Mouse (Mus musculus) stomach, embryonic 14.5 days (tissue): ENCODE data around the gene Tmem104. TPM values are rescaled to one million over a fixed set of nuclear protein-coding genes. Genes with fewer than 3 reads are reported as not detected.

Experiments
- ATAC-seq: fragments of 200-750 bp; cut with Nextera tagmentation; 2 replicates; pipeline ENCODE4 v1.8.0; 2017; ENCODE audit warnings: low read depth, moderate TSS enrichment; ENCODE audit not compliant: insufficient number of reproducible peaks, insufficient read depth, low FRiP score
- H3K27ac ChIP-seq: fragments of 300-500 bp; sonication (generic); 2 replicates; pipeline ENCODE4 v1.5.1; 2014; ENCODE audit warnings: mild to moderate bottlenecking, low read length, moderate library complexity, mixed read lengths
- H3K27me3 ChIP-seq: fragments of 300-500 bp; sonication (generic); 2 replicates; pipeline ENCODE4 v1.6.1; 2014; ENCODE audit warnings: low read length, control low read depth, mixed read lengths; ENCODE audit not compliant: control insufficient read depth, insufficient read depth
- H3K36me3 ChIP-seq: fragments of 300-500 bp; sonication (generic); 2 replicates; pipeline ENCODE4 v1.6.1; 2014; ENCODE audit warnings: mild to moderate bottlenecking, control low read depth, low read length, moderate library complexity, mixed read lengths; ENCODE audit not compliant: control insufficient read depth, insufficient read depth
- H3K4me1 ChIP-seq: fragments of 300-500 bp; sonication (generic); 2 replicates; pipeline ENCODE4 v1.6.1; 2014; ENCODE audit warnings: low read length, control low read depth, mixed read lengths; ENCODE audit not compliant: control insufficient read depth, insufficient read depth
- H3K4me2 ChIP-seq: fragments of 300-500 bp; sonication (generic); replicated peaks from 2 replicates; pipeline ENCODE4 v1.6.1; 2014; ENCODE audit warnings: low read depth, low read length, control low read depth
- H3K4me3 ChIP-seq: fragments of 300-500 bp; sonication (generic); 2 replicates; pipeline ENCODE4 v1.5.1; 2014; ENCODE audit warnings: low read depth, low read length, control low read depth
- H3K9ac ChIP-seq: fragments of 300-500 bp; sonication (generic); replicated peaks from 2 replicates; pipeline ENCODE4 v1.6.1; 2014; ENCODE audit warnings: low read depth, mild to moderate bottlenecking, control low read depth, low read length, moderate library complexity, mixed read lengths
- H3K9me3 ChIP-seq: fragments of 300-500 bp; sonication (generic); 2 replicates; pipeline ENCODE4 v1.6.1; 2016; ENCODE audit warnings: low read depth, low read length, control low read depth; ENCODE audit not compliant: control insufficient read depth
- WGBS: fragments of 180-500 bp; shearing (Covaris S2); extraction: QIAGEN DNeasy Blood & Tissue Kit; methylation state at CpG from one replicate; pipeline ENCODE4 v1.1.7; 2014; 5-methylcytosine and 5-hydroxymethylcytosine counted together
- polyA plus RNA-seq: library from polyadenylated mRNA; unstranded; fragments of >200 nt; fragmentation: Nextera tagmentation; extraction: Ambion mirVana; gene quantifications from 2 replicates; pipeline ENCODE4 v1.2.1, GENCODE M21; 2014

The Tmem104 gene
- polyA plus RNA-seq, result 10.5 and 13.2 TPM in 2 replicates

GRCm38 (mm10) chr11:115187224-115187639, at the start of gene Tmem104:
Tmem104 (plus strand) TSS chr11:115187487.
- Histone ChIP-seq H3K4me2 (peak within 1 kb of the TSS; percentile 61), H3K27me3 (no peaks in the 10 kb centered on the region), H3K9me3 (no peaks in the 10 kb centered on the region), H3K9ac (peak within 1 kb of the TSS; percentile 43), H3K4me3 (peak within 1 kb of the TSS; percentile 53), H3K36me3 (no peaks in the 10 kb centered on the region), H3K27ac (peak within 1 kb of the TSS; percentile 58; the same call in 1 of the 2 replicates), H3K4me1 (peaks cover 12% of the 10 kb centered on the region)
- 1% methylated on average over 39 of the region's 39 CpGs for WGBS
- ATAC-seq, result peak; percentile 88

GRCm38 (mm10) chr11:115138597-115139262, 48.6 kb upstream of the Tmem104 start:
- Histone ChIP-seq H3K9me3 (no peaks in the 10 kb centered on the region), H3K4me2 (no peak overlapping the region), H3K4me3 (no peak overlapping the region), H3K9ac (no peak overlapping the region), H3K36me3 (no peaks in the 10 kb centered on the region), H3K4me1 (no peaks in the 10 kb centered on the region), H3K27ac (no peak overlapping the region), H3K27me3 (no peaks in the 10 kb centered on the region)
- ATAC-seq, result no peak
- WGBS, result 80% methylated on average over 5 of the region's 5 CpGs

- Histone ChIP-seq H3K27me3 (no peaks in the 10 kb centered on the region), H3K4me1 (no peaks in the 10 kb centered on the region), H3K9ac (no peak overlapping the region), H3K9me3 (no peaks in the 10 kb centered on the region), H3K4me3 (no peak overlapping the region), H3K36me3 (no peaks in the 10 kb centered on the region), H3K4me2 (no peak overlapping the region), H3K27ac (no peak overlapping the region)
- ATAC-seq, result no peak
- 82% methylated on average over 2 of the region's 2 CpGs for WGBS
Observed at GRCm38 (mm10) chr11:115141970-115142369, 45.3 kb upstream of the Tmem104 start.

GRCm38 (mm10) chr11:115147813-115148212, 39.5 kb upstream of the Tmem104 start:
- no peak for ATAC-seq
- WGBS, result 83% methylated on average over 4 of the region's 4 CpGs
- no peaks in the 10 kb centered on the region for H3K36me3 ChIP-seq

GRCm38 (mm10) chr11:115150741-115151254, 36.5 kb upstream of the Tmem104 start:
- no peaks in the 10 kb centered on the region for H3K9me3 ChIP-seq
- H3K9ac ChIP-seq, result no peak overlapping the region
- H3K4me1 ChIP-seq, result peaks cover 11% of the 10 kb centered on the region; the same call in 1 of the 2 replicates
- H3K36me3 ChIP-seq, result no peaks in the 10 kb centered on the region
- H3K4me3 ChIP-seq, result no peak overlapping the region
- no peak overlapping the region for H3K4me2 ChIP-seq
- WGBS, result 50% methylated on average over 6 of the region's 6 CpGs
- H3K27ac ChIP-seq, result no peak overlapping the region
- ATAC-seq, result no peak
- peaks cover 4% of the 10 kb centered on the region for H3K27me3 ChIP-seq

More at GRCm38 (mm10) chr11:115147813-115148212, 39.5 kb upstream of the Tmem104 start:
- Histone ChIP-seq H3K27ac (no peak overlapping the region), H3K4me3 (no peak overlapping the region), H3K4me1 (0 out of 2 replicates have a peak, but pooled peaks cover 4% of the 10 kb centered on the region), H3K27me3 (no peaks in the 10 kb centered on the region), H3K9ac (no peak overlapping the region), H3K9me3 (no peaks in the 10 kb centered on the region), H3K4me2 (no peak overlapping the region)

- no peak overlapping the region; the same call in 1 of the 2 replicates for H3K4me3 ChIP-seq
- no peaks in the 10 kb centered on the region for H3K36me3 ChIP-seq
- no peak overlapping the region for H3K9ac ChIP-seq
- H3K27me3 ChIP-seq, result peaks cover 4% of the 10 kb centered on the region
- ATAC-seq, result no peak
- no peak overlapping the region for H3K27ac ChIP-seq
- WGBS, result 5% methylated on average over 15 of the region's 15 CpGs
- peak overlapping the region; percentile 39 for H3K4me2 ChIP-seq
- H3K9me3 ChIP-seq, result no peaks in the 10 kb centered on the region
- H3K4me1 ChIP-seq, result peaks cover 11% of the 10 kb centered on the region; the same call in 1 of the 2 replicates
Observed at GRCm38 (mm10) chr11:115151755-115152429, 35.4 kb upstream of the Tmem104 start.

GRCm38 (mm10) chr11:115153088-115153487, 34.2 kb upstream of the Tmem104 start:
- Histone ChIP-seq H3K4me3 (no peak overlapping the region), H3K27ac (no peak overlapping the region), H3K9ac (no peak overlapping the region), H3K27me3 (peaks cover 4% of the 10 kb centered on the region), H3K4me2 (no peak overlapping the region), H3K36me3 (no peaks in the 10 kb centered on the region), H3K9me3 (no peaks in the 10 kb centered on the region), H3K4me1 (peaks cover 14% of the 10 kb centered on the region)
- 77% methylated on average over 9 of the region's 9 CpGs for WGBS
- no peak for ATAC-seq

- ATAC-seq, result peak; percentile 74
- no peaks in the 10 kb centered on the region for H3K9me3 ChIP-seq
Observed at GRCm38 (mm10) chr11:115153699-115154292, 33.5 kb upstream of the Tmem104 start.

More at GRCm38 (mm10) chr11:115153699-115154292, 33.5 kb upstream of the Tmem104 start:
- H3K27ac ChIP-seq, result no peak overlapping the region
- H3K36me3 ChIP-seq, result no peaks in the 10 kb centered on the region
- H3K4me3 ChIP-seq, result peak overlapping the region; percentile 26
- peaks cover 4% of the 10 kb centered on the region for H3K27me3 ChIP-seq
- 0 out of 2 replicates have a peak overlapping the region, but pooled peaks have one; percentile 3 for H3K9ac ChIP-seq
- H3K4me2 ChIP-seq, result peak overlapping the region; percentile 50
- WGBS, result 1% methylated on average over 35 of the region's 35 CpGs
- H3K4me1 ChIP-seq, result peaks cover 19% of the 10 kb centered on the region
